In the genomic region with DNA sequence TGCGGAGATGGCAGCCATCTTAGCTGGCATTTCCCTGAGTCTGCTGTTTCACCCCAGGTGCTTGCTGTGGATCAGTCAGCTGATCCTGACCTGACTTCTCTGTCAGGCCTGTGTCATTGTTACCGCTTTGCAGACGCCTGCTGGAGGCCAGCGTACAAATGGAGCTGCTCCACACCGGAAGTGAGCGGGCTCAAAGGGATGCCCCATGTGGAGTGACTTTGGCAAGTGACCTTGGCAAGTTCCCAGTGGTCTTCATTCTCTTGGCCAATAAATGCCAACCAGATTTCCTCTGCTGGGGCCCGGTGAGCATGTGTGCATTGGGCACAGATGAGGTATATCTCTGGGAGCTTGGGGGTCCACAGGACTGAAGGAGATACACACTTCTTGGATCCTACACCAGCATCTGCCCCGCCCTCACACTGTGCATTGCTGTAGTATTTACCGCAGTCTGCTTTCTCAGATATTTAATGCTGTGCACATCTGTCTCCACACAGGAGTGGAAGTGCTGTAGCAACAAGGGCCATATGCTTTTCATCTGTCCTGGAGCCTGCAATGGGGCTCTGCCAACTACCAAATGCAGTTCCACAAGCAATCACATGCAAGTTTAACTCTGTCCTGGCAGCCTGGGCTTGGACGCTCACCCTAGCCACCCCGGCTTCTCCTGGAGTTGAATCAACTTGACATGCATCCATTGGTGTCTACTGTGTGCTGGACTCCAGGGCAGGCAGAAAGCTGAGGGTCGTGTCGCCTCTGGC, we compare ENCODE assay signal across 20 mouse cellular contexts.
A peak's percentile ranks its signal among the peaks of the same experiment; 100 is the strongest.
DNase-seq lines count a peak whose midpoint lies in the region; ATAC-seq and TF ChIP-seq lines count a peak whose summit lies in the region.
"Had no signal": no experiment of that assay in that cellular context is flagged by ENCODE, and none has a peak within 500 bp of the region (broad histone marks: within the 10 kb centered on the region; RNA-seq: fewer than 3 reads in every experiment).

No protein-coding gene starts in this region.

- H3K27me3 ChIP-seq in heart, postnatal 0 days (ENCODE audit: control insufficient read depth, insufficient read depth, low read length): no peaks in the 10 kb centered on the region
- H3K27me3 ChIP-seq in heart, embryonic 11.5 days (ENCODE audit: control insufficient read depth, insufficient read depth, low read length): no peaks in the 10 kb centered on the region
- H3K27me3 ChIP-seq in E14TG2a.4 (ENCODE audit: insufficient read depth, low read length): peaks cover 11% of the 10 kb centered on the region; the same call in 1 of the 2 replicates
- no peaks in the 10 kb centered on the region; the same call in 1 of the 2 replicates for H3K27me3 ChIP-seq in embryonic facial prominence, embryonic 10.5 days (replicated peaks; ENCODE audit: low read depth, poor library complexity, severe bottlenecking)
- H3K27me3 ChIP-seq in limb, embryonic 10.5 days (ENCODE audit: low read depth, poor library complexity, severe bottlenecking): no peaks in the 10 kb centered on the region
- H3K27me3 ChIP-seq: stomach, embryonic 15.5 days had no signal

- WGBS in heart, postnatal 0 days: 79% methylated on average over 13 of the region's 13 CpGs
- 89% methylated on average over 13 of the region's 13 CpGs for WGBS in heart, embryonic 11.5 days (ENCODE audit: insufficient replicate concordance)
- 88% methylated on average over 13 of the region's 13 CpGs for WGBS in embryonic facial prominence, embryonic 10.5 days
- WGBS in limb, embryonic 10.5 days: 85% methylated on average over 13 of the region's 13 CpGs

- no peaks in the 10 kb centered on the region for H3K36me3 ChIP-seq in heart, postnatal 0 days (replicated peaks; ENCODE audit: control insufficient read depth, insufficient read depth, low read length)
- H3K36me3 ChIP-seq in heart, embryonic 11.5 days (ENCODE audit: control insufficient read depth, insufficient read depth, low read length): no peaks in the 10 kb centered on the region
- no peaks in the 10 kb centered on the region for H3K36me3 ChIP-seq in E14TG2a.4 (ENCODE audit: insufficient read depth, low read length)
- H3K36me3 ChIP-seq in embryonic facial prominence, embryonic 10.5 days (replicated peaks): no peaks in the 10 kb centered on the region
- no peaks in the 10 kb centered on the region for H3K36me3 ChIP-seq in limb, embryonic 10.5 days
- H3K36me3 ChIP-seq: forebrain, embryonic 12.5 days; G1E; lung, embryonic 15.5 days; stomach, embryonic 15.5 days had no signal

- no peak for TF ChIP-seq CTCF in heart, postnatal 0 days (IDR thresholded peaks at IDR 0.05; ENCODE audit: low read depth)
- TF ChIP-seq CTCF in E14TG2a.4 (conservative IDR thresholded peaks at IDR 0.05; ENCODE audit: low read length): no peak

- no peak overlapping the region for H3K4me3 ChIP-seq in heart, postnatal 0 days (ENCODE audit: low read depth, low read length)
- no peak overlapping the region for H3K4me3 ChIP-seq in heart, embryonic 11.5 days (ENCODE audit: low read depth, low read length)
- H3K4me3 ChIP-seq in E14TG2a.4 (replicated peaks; ENCODE audit: low read length): peak overlapping the region; percentile 41
- H3K4me3 ChIP-seq in embryonic facial prominence, embryonic 10.5 days: no peak overlapping the region
- no peak overlapping the region for H3K4me3 ChIP-seq in limb, embryonic 10.5 days
- H3K4me3 ChIP-seq: forebrain, embryonic 12.5 days; lung, embryonic 15.5 days; stomach, embryonic 15.5 days had no signal

- TF ChIP-seq EP300 in heart, postnatal 0 days (IDR thresholded peaks at IDR 0.05; ENCODE audit: low read depth): no peak

- H3K9me3 ChIP-seq in heart, postnatal 0 days (replicated peaks; ENCODE audit: control insufficient read depth, low read length): no peaks in the 10 kb centered on the region
- H3K9me3 ChIP-seq in heart, embryonic 11.5 days (replicated peaks; ENCODE audit: control insufficient read depth, low read length): no peaks in the 10 kb centered on the region
- H3K9me3 ChIP-seq in E14TG2a.4 (ENCODE audit: low read length): no peaks in the 10 kb centered on the region
- H3K9me3 ChIP-seq in embryonic facial prominence, embryonic 10.5 days: no peaks in the 10 kb centered on the region
- H3K9me3 ChIP-seq in limb, embryonic 10.5 days (replicated peaks): no peaks in the 10 kb centered on the region
- H3K9me3 ChIP-seq: forebrain, embryonic 12.5 days; lung, embryonic 15.5 days; stomach, embryonic 15.5 days had no signal

- no peak overlapping the region for H3K27ac ChIP-seq in heart, postnatal 0 days (ENCODE audit: low read depth)
- H3K27ac ChIP-seq in heart, embryonic 11.5 days (ENCODE audit: low read depth, low read length): no peak overlapping the region
- H3K27ac ChIP-seq in embryonic facial prominence, embryonic 10.5 days (replicated peaks): peak overlapping the region; percentile 48
- peak overlapping the region; percentile 84 for H3K27ac ChIP-seq in limb, embryonic 10.5 days
- H3K27ac ChIP-seq: forebrain, embryonic 12.5 days; lung, embryonic 15.5 days; stomach, embryonic 15.5 days had no signal

- no peak overlapping the region for H3K4me2 ChIP-seq in heart, postnatal 0 days (ENCODE audit: low read depth, low read length)
- no peak overlapping the region for H3K4me2 ChIP-seq in heart, embryonic 11.5 days
- H3K4me2 ChIP-seq: forebrain, embryonic 12.5 days; lung, embryonic 15.5 days; stomach, embryonic 15.5 days had no signal

- no peak overlapping the region for H3K9ac ChIP-seq in heart, postnatal 0 days (replicated peaks; ENCODE audit: low read depth, low read length)
- no peak overlapping the region for H3K9ac ChIP-seq in heart, embryonic 11.5 days (ENCODE audit: low read depth, low read length)
- H3K9ac ChIP-seq: forebrain, embryonic 12.5 days; lung, embryonic 15.5 days; stomach, embryonic 15.5 days had no signal

- no peak for DNase-seq in heart, postnatal 0 days (ENCODE audit: low spot score)
- no peak for DNase-seq in embryonic facial prominence, embryonic 10.5 days (ENCODE audit: low spot score)
- DNase-seq in limb, embryonic 10.5 days (ENCODE audit: low spot score): peak; percentile 41
- no peak for DNase-seq in layer of hippocampus, postnatal 36 days
- no peak for DNase-seq in frontal cortex, postnatal 25 days (ENCODE audit: low spot score in 2 of 2)
- no peak for DNase-seq in adrenal gland, postnatal 10 days
- DNase-seq: adrenal gland, postnatal 14 days; B cell, adult 2 months; cerebellum, adult 9-11 months; heart, adult 18-20 months; heart, postnatal 10 days; kidney, postnatal 36 days; spleen, adult 18-20 months had no signal

- H3K4me1 ChIP-seq in heart, postnatal 0 days (ENCODE audit: control insufficient read depth, insufficient read depth): no peaks in the 10 kb centered on the region
- H3K4me1 ChIP-seq in heart, embryonic 11.5 days (ENCODE audit: control insufficient read depth, insufficient read depth, low read length): peaks cover 4% of the 10 kb centered on the region; the same call in 1 of the 2 replicates
- peaks cover 64% of the 10 kb centered on the region for H3K4me1 ChIP-seq in E14TG2a.4 (replicated peaks; ENCODE audit: low read depth, low read length)
- H3K4me1 ChIP-seq in embryonic facial prominence, embryonic 10.5 days: peaks cover 52% of the 10 kb centered on the region
- H3K4me1 ChIP-seq in limb, embryonic 10.5 days: peaks cover 68% of the 10 kb centered on the region

- 0 out of 2 replicates have a peak, but pooled peaks have one; percentile 5 for ATAC-seq in heart, postnatal 0 days (ENCODE audit: insufficient read depth, low read depth)
- no peak for ATAC-seq in heart, embryonic 11.5 days (replicated peaks; ENCODE audit: insufficient number of reproducible peaks, low FRiP score, low TSS enrichment)
- ATAC-seq: intestine, postnatal 0 days had no signal

Comparison
In these comparisons a context has a peak if more than half of its experiments do, and no peak if none do; other contexts are left out.
1. H3K27ac ChIP-seq: peak in embryonic facial prominence, embryonic 10.5 days (single experiment) and limb, embryonic 10.5 days (single experiment); none in heart, postnatal 0 days (single experiment) and heart, embryonic 11.5 days (single experiment).